Mouse (Mus musculus) intestine, embryonic 14.5 days (tissue): ENCODE results near the gene Pwwp2b. TPM values are rescaled to one million over a fixed set of nuclear protein-coding genes. Genes with fewer than 3 reads are reported as not detected.
A peak's percentile ranks its signal among the peaks of the same experiment; 100 is the strongest.

Experiments
- ATAC-seq: fragments of 200-750 bp; cut with Nextera tagmentation; replicated peaks from 2 replicates; pipeline ENCODE4 v1.8.0; 2017; ENCODE audit warnings: low read depth, moderate number of reproducible peaks, moderate TSS enrichment, moderate library complexity; ENCODE audit not compliant: low FRiP score, low TSS enrichment
- DNase-seq: peaks from one replicate; pipeline ENCODE4 v3.0.0-alpha.2; 2018; ENCODE audit warnings: low spot score
- H3K27ac ChIP-seq: fragments of 300-500 bp; sonication (generic); 2 replicates; pipeline ENCODE4 v1.5.1; 2014; ENCODE audit warnings: low read depth, mild to moderate bottlenecking, control low read depth
- H3K27me3 ChIP-seq: fragments of 300-500 bp; sonication (generic); replicated peaks from 2 replicates; pipeline ENCODE4 v1.6.1; 2014; ENCODE audit warnings: low read length, control low read depth; ENCODE audit not compliant: control insufficient read depth, insufficient read depth
- H3K36me3 ChIP-seq: fragments of 300-500 bp; sonication (generic); 2 replicates; pipeline ENCODE4 v1.6.1; 2014; ENCODE audit warnings: low read length, control low read depth; ENCODE audit not compliant: control insufficient read depth, insufficient read depth
- H3K4me1 ChIP-seq: fragments of 300-500 bp; sonication (generic); replicated peaks from 2 replicates; pipeline ENCODE4 v1.6.1; 2014; ENCODE audit warnings: low read length, control low read depth, mixed read lengths; ENCODE audit not compliant: control insufficient read depth, insufficient read depth
- H3K4me2 ChIP-seq: fragments of 300-500 bp; sonication (generic); 2 replicates; pipeline ENCODE4 v1.6.1; 2014; ENCODE audit warnings: low read length
- H3K4me3 ChIP-seq: fragments of 300-500 bp; sonication (generic); 2 replicates; pipeline ENCODE4 v1.5.1; 2014; ENCODE audit warnings: low read depth, low read length, control low read depth, mixed read lengths
- H3K9ac ChIP-seq: fragments of 300-500 bp; sonication (generic); 2 replicates; pipeline ENCODE4 v1.6.1; 2014; ENCODE audit warnings: mild to moderate bottlenecking, low read length
- H3K9me3 ChIP-seq: fragments of 300-500 bp; sonication (generic); 2 replicates; pipeline ENCODE4 v1.6.1; 2016; ENCODE audit warnings: low read length, control low read depth; ENCODE audit not compliant: control insufficient read depth
- WGBS: fragments of 180-500 bp; shearing (Covaris S2); extraction: QIAGEN DNeasy Blood & Tissue Kit; methylation state at CpG from one replicate; pipeline ENCODE4 v1.1.7; 2014; 5-methylcytosine and 5-hydroxymethylcytosine counted together
- polyA plus RNA-seq: library from polyadenylated mRNA; unstranded; fragments of >200 nt; fragmentation: Nextera tagmentation; extraction: Ambion mirVana; gene quantifications from 2 replicates; pipeline ENCODE4 v1.2.1, GENCODE M21; 2014

Gene Pwwp2b
- polyA plus RNA-seq, 1 experiment from 2014 or later, result 17.3 TPM

- Histone ChIP-seq H3K27ac (peak overlapping the region; percentile 82), H3K9me3 (no peaks in the 10 kb centered on the region), H3K4me1 (peaks cover 65% of the 10 kb centered on the region), H3K4me3 (peak overlapping the region; percentile 44), H3K4me2 (peak overlapping the region; percentile 95), H3K9ac (peak overlapping the region; percentile 75), H3K27me3 (no peaks in the 10 kb centered on the region), H3K36me3 (no peaks in the 10 kb centered on the region)
- WGBS, result 2% methylated on average over 45 of the region's 45 CpGs
- ATAC-seq, result peak; percentile 12
- DNase-seq, result peak; percentile 62
Observed at GRCm38 (mm10) chr7:139248615-139249405, 528 bp downstream of the Pwwp2b start.

- Histone ChIP-seq H3K4me1 (peaks cover 65% of the 10 kb centered on the region), H3K36me3 (peaks cover under 1% of the 10 kb centered on the region; the same call in 1 of the 2 replicates), H3K4me2 (peak overlapping the region; percentile 95), H3K27ac (no peak overlapping the region), H3K9ac (no peak overlapping the region; the same call in 1 of the 2 replicates), H3K9me3 (no peaks in the 10 kb centered on the region), H3K27me3 (no peaks in the 10 kb centered on the region), H3K4me3 (peak overlapping the region; percentile 44; the same call in 1 of the 2 replicates)
- DNase-seq, result peak; percentile 60
- ATAC-seq, result no peak
- 37% methylated on average over 7 of the region's 7 CpGs for WGBS
Observed at GRCm38 (mm10) chr7:139249406-139250210, 1.3 kb downstream of the Pwwp2b start.

GRCm38 (mm10) chr7:139251881-139252301 lies 3.6 kb downstream of the Pwwp2b start:
- Histone ChIP-seq H3K9ac (peak overlapping the region; percentile 7; the same call in 1 of the 2 replicates), H3K36me3 (peaks cover 23% of the 10 kb centered on the region), H3K27me3 (no peaks in the 10 kb centered on the region), H3K9me3 (no peaks in the 10 kb centered on the region), H3K4me1 (peaks cover 55% of the 10 kb centered on the region), H3K4me3 (no peak overlapping the region), H3K4me2 (peak overlapping the region; percentile 25; the same call in 1 of the 2 replicates), H3K27ac (peak overlapping the region; percentile 76)
- 8% methylated on average over 5 of the region's 5 CpGs for WGBS
- DNase-seq, result peak; percentile 82
- 0 out of 2 replicates have a peak, but pooled peaks have one; percentile 10 for ATAC-seq

GRCm38 (mm10) chr7:139252566-139252965 lies 4.3 kb downstream of the Pwwp2b start:
- H3K4me1 ChIP-seq, result peaks cover 50% of the 10 kb centered on the region
- ATAC-seq (no peak), DNase-seq (no peak)
- peak overlapping the region; percentile 76 for H3K27ac ChIP-seq
- H3K4me2 ChIP-seq, result peak overlapping the region; percentile 25
- WGBS, result 77% methylated on average over 7 of the region's 7 CpGs
- H3K9ac ChIP-seq, result no peak overlapping the region
- H3K9me3 ChIP-seq, result no peaks in the 10 kb centered on the region
- H3K36me3 ChIP-seq, result peaks cover 30% of the 10 kb centered on the region
- H3K27me3 ChIP-seq, result no peaks in the 10 kb centered on the region
- H3K4me3 ChIP-seq, result no peak overlapping the region

- H3K9ac ChIP-seq, result no peak overlapping the region
- H3K36me3 ChIP-seq, result peaks cover 31% of the 10 kb centered on the region
- 52% methylated on average over 9 of the region's 9 CpGs for WGBS
- ATAC-seq, result no peak
- H3K9me3 ChIP-seq, result no peaks in the 10 kb centered on the region
- H3K4me2 ChIP-seq, result peak overlapping the region; percentile 22; the same call in 1 of the 2 replicates
- DNase-seq, result no peak
- no peaks in the 10 kb centered on the region for H3K27me3 ChIP-seq
- H3K27ac ChIP-seq, result 0 out of 2 replicates have a peak overlapping the region, but pooled peaks have one; percentile 76
- peaks cover 46% of the 10 kb centered on the region for H3K4me1 ChIP-seq
- H3K4me3 ChIP-seq, result no peak overlapping the region
Observed at GRCm38 (mm10) chr7:139252986-139253385, 4.7 kb downstream of the Pwwp2b start.

- H3K27me3 ChIP-seq, result no peaks in the 10 kb centered on the region
- no peaks in the 10 kb centered on the region for H3K9me3 ChIP-seq
- DNase-seq (no peak), ATAC-seq (no peak)
- peaks cover 31% of the 10 kb centered on the region for H3K36me3 ChIP-seq
- H3K4me2 ChIP-seq, result peak overlapping the region; percentile 22; the same call in 1 of the 2 replicates
- no peak overlapping the region for H3K9ac ChIP-seq
- no peak overlapping the region for H3K4me3 ChIP-seq
- H3K4me1 ChIP-seq, result peaks cover 46% of the 10 kb centered on the region
- no peak overlapping the region for H3K27ac ChIP-seq
- WGBS, result 68% methylated on average over 3 of the region's 3 CpGs
Observed at GRCm38 (mm10) chr7:139253462-139253861, 5.2 kb downstream of the Pwwp2b start.

GRCm38 (mm10) chr7:139254626-139255025 lies 6.3 kb downstream of the Pwwp2b start:
- Histone ChIP-seq H3K9ac (no peak overlapping the region), H3K4me1 (peaks cover 41% of the 10 kb centered on the region), H3K27me3 (no peaks in the 10 kb centered on the region), H3K36me3 (peaks cover 32% of the 10 kb centered on the region), H3K27ac (no peak overlapping the region), H3K4me2 (no peak overlapping the region), H3K4me3 (no peak overlapping the region), H3K9me3 (no peaks in the 10 kb centered on the region)
- 89% methylated on average over 5 of the region's 5 CpGs for WGBS
- DNase-seq (no peak), ATAC-seq (no peak)

GRCm38 (mm10) chr7:139257752-139258542 lies 9.7 kb downstream of the Pwwp2b start:
- Histone ChIP-seq H3K27me3 (no peaks in the 10 kb centered on the region), H3K9me3 (peaks cover 3% of the 10 kb centered on the region; the same call in 1 of the 2 replicates), H3K27ac (peak overlapping the region; percentile 44), H3K4me2 (no peak overlapping the region), H3K4me1 (peaks cover 8% of the 10 kb centered on the region), H3K9ac (no peak overlapping the region), H3K36me3 (peaks cover 34% of the 10 kb centered on the region), H3K4me3 (no peak overlapping the region)
- ATAC-seq, result peak; percentile 91
- WGBS, result 53% methylated on average over 10 of the region's 10 CpGs
- DNase-seq, result peak; percentile 79
